Mouse (Mus musculus): Measurements from ENCODE around the gene Tceal9. TPM values are rescaled to one million over a fixed set of nuclear protein-coding genes. Genes with fewer than 3 reads are reported as not detected.

Tceal9 gene
- polyA plus RNA-seq, 1 experiment from 2014 or later = 466 TPM

DNA sequence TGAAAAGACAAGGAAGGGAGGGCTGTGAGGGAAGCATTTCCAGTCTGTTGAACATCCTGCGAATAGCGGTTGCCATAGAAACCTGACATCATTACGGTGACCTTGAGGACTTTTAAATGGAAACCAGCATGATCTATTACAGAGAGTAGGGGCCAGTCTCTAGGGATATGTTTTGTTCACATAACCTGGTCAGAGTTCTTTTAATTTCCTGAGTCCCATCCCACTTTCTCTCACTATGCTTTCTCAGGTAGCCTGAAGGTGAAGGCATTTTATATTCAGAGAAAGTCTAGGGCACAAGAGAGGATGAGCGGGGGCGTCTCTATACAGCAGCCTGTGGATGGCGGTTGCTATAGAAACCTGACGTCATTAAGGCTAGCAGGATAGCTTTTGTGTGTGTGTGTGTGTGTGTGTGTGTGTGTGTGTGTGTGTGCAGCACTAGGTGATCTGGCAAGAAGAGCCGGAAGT, 46.0 kb downstream of the Tceal9 start:
- DNase-seq (ENCODE audit: low spot score) (peak; percentile 67), ATAC-seq (ENCODE audit: low FRiP score) (peak; percentile 97)
- H3K9ac ChIP-seq (ENCODE audit: low read depth, low read length) = no peak overlapping the region
- H3K4me2 ChIP-seq (replicated peaks; ENCODE audit: low read depth, low read length) = no peak overlapping the region; the same call in 1 of the 2 replicates
- 26% methylated on average over 8 of the region's 8 CpGs for WGBS
- H3K9me3 ChIP-seq (ENCODE audit: control insufficient read depth, low read length) = no peaks in the 10 kb centered on the region
- H3K27me3 ChIP-seq (ENCODE audit: control insufficient read depth, insufficient read depth, low read length) = no peaks in the 10 kb centered on the region
- H3K4me1 ChIP-seq (replicated peaks; ENCODE audit: control insufficient read depth, insufficient read depth, low read length) = no peaks in the 10 kb centered on the region
- no peaks in the 10 kb centered on the region for H3K36me3 ChIP-seq (ENCODE audit: control insufficient read depth, insufficient read depth, low read length)
- no peak overlapping the region for H3K27ac ChIP-seq (ENCODE audit: low read depth, low read length)
- H3K4me3 ChIP-seq (ENCODE audit: low read depth, low read length) = no peak overlapping the region

Other genes starting within 250 kb of the Tceal9 start
- 44.0 and 53.1 TPM in 2 replicates for gene Arxes1, start 211.7 kb upstream of the Tceal9 start, polyA plus RNA-seq (2014; fragmentation: Nextera tagmentation; extraction: Ambion mirVana)
- gene Bex2, start 176.8 kb upstream of the Tceal9 start, polyA plus RNA-seq (2014; fragmentation: Nextera tagmentation; extraction: Ambion mirVana) = 305 and 309 TPM in 2 replicates
- not detected in 2 replicates for gene Nxf3, start 159.8 kb upstream of the Tceal9 start, polyA plus RNA-seq (2014; fragmentation: Nextera tagmentation; extraction: Ambion mirVana)
- 85.4 and 86.3 TPM in 2 replicates for gene Bex4, start 106.1 kb upstream of the Tceal9 start, polyA plus RNA-seq (2014; fragmentation: Nextera tagmentation; extraction: Ambion mirVana)
- gene Tceal8, start 72.7 kb upstream of the Tceal9 start, polyA plus RNA-seq (2014; fragmentation: Nextera tagmentation; extraction: Ambion mirVana) = 227 and 238 TPM in 2 replicates
- 2.6 TPM in 2 replicates for gene Tceal5, start 41.2 kb upstream of the Tceal9 start, polyA plus RNA-seq (2014; fragmentation: Nextera tagmentation; extraction: Ambion mirVana)
- 0.82 and 1.3 TPM in 2 replicates for gene Tceal7, start 30.3 kb upstream of the Tceal9 start, polyA plus RNA-seq (2014; fragmentation: Nextera tagmentation; extraction: Ambion mirVana)
- 99.1 and 107 TPM in 2 replicates for gene Bex1, start 29.6 kb upstream of the Tceal9 start, polyA plus RNA-seq (2014; fragmentation: Nextera tagmentation; extraction: Ambion mirVana)
- 733 and 747 TPM in 2 replicates for gene Bex3, start 25.2 kb downstream of the Tceal9 start, polyA plus RNA-seq (2014; fragmentation: Nextera tagmentation; extraction: Ambion mirVana)

All from hindbrain, embryonic 11.5 days (tissue).